Mouse (Mus musculus) small intestine, adult 2 months (tissue): ENCODE data around the gene Pdzd4.

Source experiments
- CTCF ChIP-seq: fragments of 200-500 bp; IDR thresholded peaks from 2 replicates; pipeline ENCODE4 v1.5.1; 2012; ENCODE audit warnings: low read depth, mild to moderate bottlenecking, control low read depth, inconsistent platforms, low read length, moderate library complexity, mixed read lengths; ENCODE audit not compliant: insufficient replicate concordance, insufficient read length; ENCODE audit errors: extremely low read depth
- POLR2A ChIP-seq: fragments of 200-500 bp; IDR thresholded peaks from 2 replicates; pipeline ENCODE4 v1.6.1; 2012; ENCODE audit warnings: low read depth, mild to moderate bottlenecking, control low read depth, inconsistent platforms, low read length, moderate library complexity

DNA sequence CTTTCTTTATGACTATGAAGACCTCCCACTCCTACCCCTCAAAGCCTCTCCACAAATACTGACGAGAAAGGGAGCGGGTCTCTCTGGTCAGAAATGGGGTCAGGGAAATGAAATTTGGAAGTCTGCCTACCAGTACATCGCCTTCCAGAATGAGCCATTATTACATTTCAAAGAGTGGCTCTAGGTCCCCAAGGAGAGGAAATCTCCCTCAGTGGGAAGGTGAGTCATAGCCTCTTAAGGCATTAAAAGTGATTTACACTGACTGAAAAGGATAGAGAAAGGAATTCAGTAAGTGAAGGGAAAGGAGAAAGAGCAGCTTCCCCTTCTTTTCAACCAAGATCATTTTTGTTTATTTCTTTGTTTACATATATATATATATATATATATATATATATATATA, 11.9 kb upstream of the Pdzd4 start:
- TF ChIP-seq CTCF (no peak), POLR2A (no peak)
